Comparison of ENCODE assay signal across 11 mouse cellular contexts in the genomic region with DNA sequence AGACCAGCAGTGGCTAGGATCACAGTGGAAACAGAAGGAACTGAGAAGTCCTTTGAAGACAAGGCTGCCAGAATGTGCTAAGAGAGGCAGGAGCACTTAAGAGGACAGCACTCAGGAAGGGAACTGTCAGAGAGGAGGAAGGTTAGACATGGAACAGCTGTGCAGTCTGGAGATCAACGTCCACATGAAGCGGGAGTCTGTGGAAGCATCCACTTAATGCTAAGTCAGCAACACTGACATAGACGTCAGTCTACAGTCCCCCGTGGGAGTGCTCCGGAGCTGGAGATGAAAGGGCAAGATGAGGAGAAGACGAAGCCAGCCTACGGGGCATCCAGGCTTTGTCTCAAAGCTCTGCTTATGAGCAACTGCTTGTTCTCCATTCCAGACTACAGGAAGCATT. TPM values are rescaled to one million over a fixed set of nuclear protein-coding genes. Genes with fewer than 3 reads are reported as not detected.
A peak's percentile ranks its signal among the peaks of the same experiment; 100 is the strongest.
DNase-seq lines count a peak whose midpoint lies in the region; ATAC-seq and TF ChIP-seq lines count a peak whose summit lies in the region.
"Had no signal": no experiment of that assay in that cellular context is flagged by ENCODE, and none has a peak within 500 bp of the region (broad histone marks: within the 10 kb centered on the region; RNA-seq: fewer than 3 reads in every experiment).

No protein-coding gene starts in this region.

- no peaks in the 10 kb centered on the region for H3K27me3 ChIP-seq in heart, postnatal 0 days (ENCODE audit: control insufficient read depth, insufficient read depth, low read length)
- no peaks in the 10 kb centered on the region for H3K27me3 ChIP-seq in kidney, embryonic 14.5 days (ENCODE audit: control insufficient read depth, insufficient read depth, low read length)
- H3K27me3 ChIP-seq in neural tube, embryonic 13.5 days: no peaks in the 10 kb centered on the region
- H3K27me3 ChIP-seq: embryonic facial prominence, embryonic 13.5 days; megakaryocyte, embryonic 14.5 days had no signal

- no peaks in the 10 kb centered on the region for H3K4me1 ChIP-seq in heart, postnatal 0 days (ENCODE audit: control insufficient read depth, insufficient read depth)
- peaks cover 12% of the 10 kb centered on the region for H3K4me1 ChIP-seq in kidney, embryonic 14.5 days (ENCODE audit: control insufficient read depth, insufficient read depth, low read length)
- peaks cover 20% of the 10 kb centered on the region for H3K4me1 ChIP-seq in neural tube, embryonic 13.5 days (replicated peaks)

- no peak overlapping the region for H3K4me3 ChIP-seq in heart, postnatal 0 days (ENCODE audit: low read depth, low read length)
- no peak overlapping the region for H3K4me3 ChIP-seq in kidney, embryonic 14.5 days (ENCODE audit: low read length)
- no peak overlapping the region for H3K4me3 ChIP-seq in neural tube, embryonic 13.5 days
- H3K4me3 ChIP-seq: embryonic facial prominence, embryonic 13.5 days; megakaryocyte, embryonic 14.5 days had no signal

- TF ChIP-seq CTCF in heart, postnatal 0 days (IDR thresholded peaks at IDR 0.05; ENCODE audit: low read depth): no peak

- peak overlapping the region; percentile 34; the same call in 1 of the 2 replicates for H3K27ac ChIP-seq in heart, postnatal 0 days (ENCODE audit: low read depth)
- H3K27ac ChIP-seq in kidney, embryonic 14.5 days (ENCODE audit: low read depth, low read length): peak overlapping the region; percentile 77
- peak overlapping the region; percentile 55 for H3K27ac ChIP-seq in neural tube, embryonic 13.5 days (replicated peaks)
- H3K27ac ChIP-seq: embryonic facial prominence, embryonic 13.5 days had no signal

- no peak overlapping the region for H3K4me2 ChIP-seq in heart, postnatal 0 days (ENCODE audit: low read depth, low read length)
- H3K4me2 ChIP-seq in kidney, embryonic 14.5 days (replicated peaks; ENCODE audit: low read depth, low read length): no peak overlapping the region
- H3K4me2 ChIP-seq in neural tube, embryonic 13.5 days: 0 out of 2 replicates have a peak overlapping the region, but pooled peaks have one; percentile 3
- H3K4me2 ChIP-seq: embryonic facial prominence, embryonic 13.5 days had no signal

- WGBS in heart, postnatal 0 days: 31% methylated on average over 7 of the region's 7 CpGs
- 17% methylated on average over 7 of the region's 7 CpGs for WGBS in kidney, embryonic 14.5 days
- 37% methylated on average over 7 of the region's 7 CpGs for WGBS in neural tube, embryonic 13.5 days

- H3K9ac ChIP-seq in heart, postnatal 0 days (replicated peaks; ENCODE audit: low read depth, low read length): no peak overlapping the region
- H3K9ac ChIP-seq in kidney, embryonic 14.5 days (ENCODE audit: low read depth, low read length): no peak overlapping the region
- H3K9ac ChIP-seq in neural tube, embryonic 13.5 days: no peak overlapping the region
- H3K9ac ChIP-seq: embryonic facial prominence, embryonic 13.5 days had no signal

- DNase-seq in frontal cortex, postnatal 36 days (ENCODE audit: low spot score in 2 of 2): no peak
- no peak for DNase-seq in heart, postnatal 0 days (ENCODE audit: low spot score)
- DNase-seq in right cerebral cortex, postnatal 10 days (ENCODE audit: low spot score in 2 of 2): no peak
- no peak for DNase-seq in gastrocnemius, adult 8-10 months (ENCODE audit: low spot score in 2 of 2)
- DNase-seq in left cerebral cortex, adult 11 months (ENCODE audit: low spot score): no peak
- DNase-seq: adrenal gland, adult 2 months had no signal

- H3K36me3 ChIP-seq in heart, postnatal 0 days (replicated peaks; ENCODE audit: control insufficient read depth, insufficient read depth, low read length): peaks cover 7% of the 10 kb centered on the region
- peaks cover 3% of the 10 kb centered on the region; the same call in 1 of the 2 replicates for H3K36me3 ChIP-seq in kidney, embryonic 14.5 days (ENCODE audit: control insufficient read depth, insufficient read depth, low read length)
- peaks cover 3% of the 10 kb centered on the region for H3K36me3 ChIP-seq in neural tube, embryonic 13.5 days

- no peak for TF ChIP-seq EP300 in heart, postnatal 0 days (IDR thresholded peaks at IDR 0.05; ENCODE audit: low read depth)

- H3K9me3 ChIP-seq in heart, postnatal 0 days (replicated peaks; ENCODE audit: control insufficient read depth, low read length): no peaks in the 10 kb centered on the region
- H3K9me3 ChIP-seq in kidney, embryonic 14.5 days (ENCODE audit: control insufficient read depth, low read length): no peaks in the 10 kb centered on the region
- no peaks in the 10 kb centered on the region for H3K9me3 ChIP-seq in neural tube, embryonic 13.5 days
- H3K9me3 ChIP-seq: embryonic facial prominence, embryonic 13.5 days; megakaryocyte, embryonic 14.5 days had no signal

- ATAC-seq in frontal cortex, adult (ENCODE audit: low TSS enrichment): peak; percentile 45; the same call in 1 of the 2 replicates
- ATAC-seq in heart, postnatal 0 days (ENCODE audit: insufficient read depth, low read depth): 0 out of 2 replicates have a peak, but pooled peaks have one; percentile 20
- ATAC-seq in kidney, embryonic 14.5 days (ENCODE audit: low FRiP score, low TSS enrichment): peak; percentile 81
- 0 out of 2 replicates have a peak, but pooled peaks have one; percentile 37 for ATAC-seq in neural tube, embryonic 13.5 days (ENCODE audit: low read depth)

RNA-seq across cellular contexts. Expression of a gene that starts 10.2 kb away (rescaled TPM):
- 18.2 and 94.3 TPM in 2 replicates for total RNA-seq in heart, postnatal 0 days (2014; rRNA removed; ENCODE audit: low replicate concordance)
- 16.4 and 18.0 TPM in 2 replicates for polyA plus RNA-seq in heart, postnatal 0 days (2015; fragmentation: Nextera tagmentation; extraction: Ambion mirVana)
- polyA plus RNA-seq in kidney, embryonic 14.5 days (2014; fragmentation: Nextera tagmentation; extraction: Ambion mirVana): 54.9 and 60.9 TPM in 2 replicates
- 82.7 and 93.6 TPM in 2 replicates for polyA plus RNA-seq in neural tube, embryonic 13.5 days (2015; fragmentation: Nextera tagmentation; extraction: Ambion mirVana)
- total RNA-seq in gastrocnemius, adult 8-10 months (2022): 10 to 100 TPM; 22.7 to 30.0 (median 27.5) TPM

RNA-seq across cellular contexts. Expression of a gene that starts 37.5 kb away (rescaled TPM):
- total RNA-seq in heart, postnatal 0 days (2014; rRNA removed; ENCODE audit: low replicate concordance): 1.4 and 2.4 TPM in 2 replicates
- 2.6 and 2.9 TPM in 2 replicates for polyA plus RNA-seq in heart, postnatal 0 days (2015; fragmentation: Nextera tagmentation; extraction: Ambion mirVana)
- polyA plus RNA-seq in kidney, embryonic 14.5 days (2014; fragmentation: Nextera tagmentation; extraction: Ambion mirVana): 3.2 and 4.2 TPM in 2 replicates
- 2.9 and 4.6 TPM in 2 replicates for polyA plus RNA-seq in neural tube, embryonic 13.5 days (2015; fragmentation: Nextera tagmentation; extraction: Ambion mirVana)
- total RNA-seq in gastrocnemius, adult 8-10 months (2022): 1 to 10 TPM in 2 of 4 experiments, under 1 TPM in 2; 0.85 to 1.6 (median 1.0) TPM

RNA-seq across cellular contexts. Expression of a gene that starts 46.8 kb away (rescaled TPM):
- total RNA-seq in heart, postnatal 0 days (2014; rRNA removed; ENCODE audit: low replicate concordance): 0.27 and 1.2 TPM in 2 replicates
- polyA plus RNA-seq in heart, postnatal 0 days (2015; fragmentation: Nextera tagmentation; extraction: Ambion mirVana): 0.55 and 1.0 TPM in 2 replicates
- 0.49 and 1.2 TPM in 2 replicates for polyA plus RNA-seq in kidney, embryonic 14.5 days (2014; fragmentation: Nextera tagmentation; extraction: Ambion mirVana)
- polyA plus RNA-seq in neural tube, embryonic 13.5 days (2015; fragmentation: Nextera tagmentation; extraction: Ambion mirVana): 0.61 and 0.80 TPM in 2 replicates
- total RNA-seq in gastrocnemius, adult 8-10 months (2022): 1 to 10 TPM in 3 of 4 experiments, under 1 TPM in 1; 0.92 to 1.8 (median 1.6) TPM

Comparison
In these comparisons a context has a peak if more than half of its experiments do, and no peak if none do; other contexts are left out.
1. ATAC-seq: peak in every context shown above with its lines; median percentile 81 in kidney, embryonic 14.5 days; 45 in frontal cortex, adult; 37 in neural tube, embryonic 13.5 days; 20 in heart, postnatal 0 days.